Comparison of ENCODE assay signal across 27 mouse cellular contexts in the genomic region with DNA sequence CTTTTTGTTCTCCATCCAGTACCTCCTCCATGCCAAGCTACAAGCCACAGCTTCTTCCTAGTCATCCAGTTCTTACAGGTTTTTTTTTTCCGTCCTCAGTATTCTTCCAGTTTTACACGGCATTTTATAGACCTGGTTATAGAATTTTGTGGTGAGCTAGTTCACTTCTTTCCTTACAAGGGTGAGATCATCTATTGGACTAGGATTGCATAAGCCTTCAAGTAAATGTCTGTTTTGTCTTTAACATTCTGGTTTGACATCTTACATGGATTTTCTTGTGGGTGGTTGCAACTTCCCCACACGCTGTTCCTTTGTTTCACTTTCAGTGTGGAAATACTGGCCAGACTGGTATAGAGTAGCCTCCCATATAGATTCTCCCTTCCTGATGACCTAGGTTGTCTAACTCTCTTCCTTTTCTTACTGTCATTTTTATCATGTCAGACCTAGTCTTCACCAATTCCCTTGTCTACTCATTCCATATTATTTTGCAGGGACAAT. TPM values are rescaled to one million over a fixed set of nuclear protein-coding genes. Genes with fewer than 3 reads are reported as not detected.
DNase-seq lines count a peak whose midpoint lies in the region; ATAC-seq and TF ChIP-seq lines count a peak whose summit lies in the region.
"Had no signal": no experiment of that assay in that cellular context is flagged by ENCODE, and none has a peak within 500 bp of the region (broad histone marks: within the 10 kb centered on the region; RNA-seq: fewer than 3 reads in every experiment).

No protein-coding gene starts in this region.

- TF ChIP-seq CTCF in embryonic fibroblast, embryonic 13.5 days (IDR thresholded peaks at IDR 0.05; ENCODE audit: borderline replicate concordance, insufficient read depth, low read length) = no peak

- H3K4me1 ChIP-seq in embryonic fibroblast, embryonic 13.5 days (ENCODE audit: control insufficient read depth, insufficient read depth, low read length) = no peaks in the 10 kb centered on the region
- peaks cover 5% of the 10 kb centered on the region; the same call in 1 of the 2 replicates for H3K4me1 ChIP-seq in hindbrain, embryonic 10.5 days (replicated peaks)
- H3K4me1 ChIP-seq: intestine, embryonic 15.5 days; liver, embryonic 13.5 days; stomach, embryonic 15.5 days had no signal

- WGBS in hindbrain, embryonic 10.5 days = 92% methylated on average over 3 of the region's 3 CpGs

- peak; percentile 40 for DNase-seq in lung, postnatal 36 days
- DNase-seq in lung, postnatal 10 days = no peak
- peak; percentile 25 for DNase-seq in MN1 (ENCODE audit: low spot score)
- no peak for DNase-seq in hindbrain, embryonic 10.5 days (ENCODE audit: low spot score)
- no peak for DNase-seq in cerebellum, adult 11 months
- DNase-seq in thymus, adult 18-20 months = no peak
- DNase-seq: adrenal gland, adult 8-10 months; cerebellum, adult 8-10 months; forebrain, postnatal 0 days; gastrocnemius, postnatal 14 days; kidney, adult 9 months; kidney, postnatal 25 days; liver, embryonic 13.5 days; lung, embryonic 14.5 days; midbrain, embryonic 14.5 days; retina, postnatal 1 day; right cerebral cortex, postnatal 4 days; thymus, postnatal 25 days had no signal

- 0 out of 2 replicates have a peak, but pooled peaks cover 3% of the 10 kb centered on the region for H3K9me3 ChIP-seq in hindbrain, embryonic 10.5 days
- H3K9me3 ChIP-seq: embryonic facial prominence, embryonic 15.5 days; intestine, embryonic 15.5 days; liver, embryonic 13.5 days; neural tube, embryonic 13.5 days; stomach, embryonic 15.5 days had no signal

- no peak for TF ChIP-seq POLR2A in embryonic fibroblast, embryonic 13.5 days (IDR thresholded peaks at IDR 0.05; ENCODE audit: low read depth, low read length)

- H3K27ac ChIP-seq in embryonic fibroblast, embryonic 13.5 days (ENCODE audit: insufficient read depth, low read length) = peak overlapping the region; percentile 41; the same call in 1 of the 2 replicates
- no peak overlapping the region for H3K27ac ChIP-seq in hindbrain, embryonic 10.5 days
- H3K27ac ChIP-seq: embryonic facial prominence, embryonic 15.5 days; intestine, embryonic 15.5 days; layer of hippocampus, adult 2 months; left cerebral cortex, adult 2 months; liver, embryonic 13.5 days; neural tube, embryonic 13.5 days; stomach, embryonic 15.5 days had no signal

- peak; percentile 66 for ATAC-seq in monocyte, adult 5-6 weeks (replicated peaks; ENCODE audit: insufficient number of reproducible peaks, low FRiP score, low TSS enrichment, poor library complexity, severe bottlenecking)
- ATAC-seq: forebrain, postnatal 0 days; hindbrain, embryonic 16.5 days; intestine, embryonic 15.5 days had no signal

- no peaks in the 10 kb centered on the region for H3K27me3 ChIP-seq in hindbrain, embryonic 10.5 days (ENCODE audit: insufficient read depth, poor library complexity, severe bottlenecking)
- H3K27me3 ChIP-seq: embryonic facial prominence, embryonic 15.5 days; intestine, embryonic 15.5 days; neural tube, embryonic 13.5 days; stomach, embryonic 15.5 days had no signal

- H3K36me3 ChIP-seq in hindbrain, embryonic 10.5 days = no peaks in the 10 kb centered on the region
- H3K36me3 ChIP-seq: embryonic facial prominence, embryonic 15.5 days; intestine, embryonic 15.5 days; liver, embryonic 13.5 days; neural tube, embryonic 13.5 days; stomach, embryonic 15.5 days had no signal

- no peak overlapping the region for H3K4me3 ChIP-seq in embryonic fibroblast, embryonic 13.5 days (ENCODE audit: insufficient read depth, low read length)
- H3K4me3 ChIP-seq in hindbrain, embryonic 10.5 days = no peak overlapping the region
- H3K4me3 ChIP-seq: embryonic facial prominence, embryonic 15.5 days; intestine, embryonic 15.5 days; layer of hippocampus, adult 2 months; left cerebral cortex, adult 2 months; liver, embryonic 13.5 days; neural tube, embryonic 13.5 days; stomach, embryonic 15.5 days had no signal

RNA-seq across cellular contexts. Expression of a gene that starts 10.5 kb away (rescaled TPM):
- 1.6 and 1.8 TPM in 2 replicates for polyA plus RNA-seq in embryonic fibroblast, embryonic 13.5 days (2011; ENCODE audit: insufficient read length, low read depth, missing spikeins)
- 13.7 to 14.4 TPM (median 13.8 TPM) in 3 replicates for total RNA-seq in monocyte, adult 5-6 weeks (2017)
- 1.7 and 3.1 TPM in 2 replicates for polyA plus RNA-seq in hindbrain, embryonic 10.5 days (2016; fragmentation: Nextera tagmentation; extraction: Ambion mirVana)

Comparison
In these comparisons a context has a peak if more than half of its experiments do, and no peak if none do; other contexts are left out.
1. DNase-seq: peak in lung, postnatal 36 days (single experiment) and MN1 (single experiment); none in lung, postnatal 10 days (single experiment), hindbrain, embryonic 10.5 days (single experiment), cerebellum, adult 11 months (single experiment) and thymus, adult 18-20 months (0 of 2).